Mouse (Mus musculus) stomach, postnatal 0 days (tissue): ENCODE data around the gene Gm11937. TPM values are rescaled to one million over a fixed set of nuclear protein-coding genes. Genes with fewer than 3 reads are reported as not detected.
A peak's percentile ranks its signal among the peaks of the same experiment; 100 is the strongest.
"Not testable (repeated sequence)": the region's sequence is repeated elsewhere in the genome, so short reads cannot be mapped to it uniquely, and the experiment has no call there.

Experiments used
- ATAC-seq: fragments of 200-750 bp; cut with Nextera tagmentation; 2 replicates; pipeline ENCODE4 v1.8.0; 2017; ENCODE audit not compliant: low FRiP score, low TSS enrichment
- DNase-seq: peaks from one replicate; pipeline ENCODE4 v3.0.0-alpha.2; 2016; ENCODE audit warnings: low spot score
- H3K27ac ChIP-seq: fragments of 300-500 bp; sonication (generic); replicated peaks from 2 replicates; pipeline ENCODE4 v1.5.1; 2014; ENCODE audit warnings: mild to moderate bottlenecking, control low read depth
- H3K27me3 ChIP-seq: fragments of 300-500 bp; sonication (generic); 2 replicates; pipeline ENCODE4 v1.6.1; 2014; ENCODE audit warnings: low read length; ENCODE audit not compliant: control insufficient read depth, insufficient read depth
- H3K36me3 ChIP-seq: fragments of 300-500 bp; sonication (generic); 2 replicates; pipeline ENCODE4 v1.6.1; 2014; ENCODE audit warnings: low read length, mixed read lengths; ENCODE audit not compliant: control insufficient read depth, insufficient read depth
- H3K4me1 ChIP-seq: fragments of 300-500 bp; sonication (generic); replicated peaks from 2 replicates; pipeline ENCODE4 v1.6.1; 2014; ENCODE audit warnings: antibody characterized with exemption; ENCODE audit not compliant: control insufficient read depth, insufficient read depth
- H3K4me2 ChIP-seq: fragments of 300-500 bp; sonication (generic); replicated peaks from 2 replicates; pipeline ENCODE4 v1.6.1; 2014; ENCODE audit warnings: low read depth, mild to moderate bottlenecking, control low read depth, moderate library complexity
- H3K4me3 ChIP-seq: fragments of 300-500 bp; sonication (generic); 2 replicates; pipeline ENCODE4 v1.5.1; 2014; ENCODE audit warnings: low read depth, low read length, control low read depth
- H3K9ac ChIP-seq: fragments of 300-500 bp; sonication (generic); 2 replicates; pipeline ENCODE4 v1.6.1; 2014; ENCODE audit warnings: mild to moderate bottlenecking, low read length, control low read depth, mixed read lengths
- H3K9me3 ChIP-seq: fragments of 300-500 bp; sonication (generic); 2 replicates; pipeline ENCODE4 v1.6.1; 2016; ENCODE audit warnings: low read length; ENCODE audit not compliant: control insufficient read depth
- CTCF ChIP-seq: IDR thresholded peaks from 2 replicates; pipeline ENCODE4 v1.5.1; 2016; ENCODE audit warnings: antibody characterized with exemption, low read depth, mild to moderate bottlenecking, moderate library complexity
- EP300 ChIP-seq: optimal IDR thresholded peaks from 2 replicates; pipeline ENCODE3; 2016; ENCODE audit warnings: antibody characterized with exemption
- WGBS: fragments of 180-500 bp; shearing (Covaris S2); extraction: QIAGEN DNeasy Blood & Tissue Kit; methylation state at CpG from one replicate; pipeline ENCODE4 v1.1.7; 2014; 5-methylcytosine and 5-hydroxymethylcytosine counted together
- polyA plus RNA-seq: library from polyadenylated mRNA; unstranded; fragments of >200 nt; fragmentation: Nextera tagmentation; extraction: Ambion mirVana; gene quantifications from 2 replicates; pipeline ENCODE4 v1.2.1, GENCODE M21; 2015

Gm11937 gene
- polyA plus RNA-seq, 1 experiment from 2014 or later, result not detected

GRCm38 (mm10) chr11:99630890-99631289 lies 20.9 kb upstream of the Gm11937 start:
- H3K9me3 ChIP-seq, result no peaks in the 10 kb centered on the region
- ATAC-seq (peak; percentile 77), DNase-seq (no peak)
- H3K4me2 ChIP-seq, result no peak overlapping the region
- no peak overlapping the region for H3K4me3 ChIP-seq
- no peak overlapping the region for H3K27ac ChIP-seq
- no peaks in the 10 kb centered on the region for H3K36me3 ChIP-seq
- no peak overlapping the region for H3K9ac ChIP-seq
- TF ChIP-seq CTCF (no peak), EP300 (no peak)
- no peaks in the 10 kb centered on the region for H3K4me1 ChIP-seq
- no peaks in the 10 kb centered on the region for H3K27me3 ChIP-seq
- 28% methylated on average over 3 of the region's 3 CpGs for WGBS

DNA sequence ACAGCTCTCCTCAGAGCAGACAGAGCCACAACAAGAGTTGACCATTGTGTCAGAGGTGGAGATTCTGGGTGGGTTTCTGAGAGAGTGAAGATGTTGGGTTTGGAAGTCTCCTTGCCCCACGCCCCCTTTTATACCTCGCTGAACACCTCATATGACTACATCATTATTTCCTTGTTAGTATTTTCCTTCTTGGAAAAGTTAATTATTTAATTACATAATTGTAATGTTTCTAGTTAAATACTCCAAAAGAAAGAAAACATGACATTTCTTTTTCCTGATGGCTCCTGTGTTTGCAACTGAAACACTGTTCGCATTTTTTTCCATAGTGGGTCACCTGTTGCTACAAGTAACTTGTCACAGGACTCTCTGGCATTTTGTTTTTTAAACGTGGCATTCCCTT lies 18.1 kb upstream of the Gm11937 start, which contains the start of gene Krtap4-1:
Gene Krtap4-1 (minus strand): TSS at position 101 of the 400 bp plus-strand sequence.
- 73% methylated on average over 4 of the region's 4 CpGs for WGBS
- no peaks in the 10 kb centered on the region for H3K9me3 ChIP-seq
- no peak within 1 kb of the TSS for H3K27ac ChIP-seq
- ATAC-seq (no peak), DNase-seq (no peak)
- H3K4me2 ChIP-seq, result no peak within 1 kb of the TSS
- TF ChIP-seq CTCF (no peak), EP300 (no peak)
- no peaks in the 10 kb centered on the region for H3K4me1 ChIP-seq
- no peak within 1 kb of the TSS for H3K4me3 ChIP-seq
- H3K36me3 ChIP-seq, result no peaks in the 10 kb centered on the region
- no peak within 1 kb of the TSS for H3K9ac ChIP-seq
- no peaks in the 10 kb centered on the region for H3K27me3 ChIP-seq

DNA sequence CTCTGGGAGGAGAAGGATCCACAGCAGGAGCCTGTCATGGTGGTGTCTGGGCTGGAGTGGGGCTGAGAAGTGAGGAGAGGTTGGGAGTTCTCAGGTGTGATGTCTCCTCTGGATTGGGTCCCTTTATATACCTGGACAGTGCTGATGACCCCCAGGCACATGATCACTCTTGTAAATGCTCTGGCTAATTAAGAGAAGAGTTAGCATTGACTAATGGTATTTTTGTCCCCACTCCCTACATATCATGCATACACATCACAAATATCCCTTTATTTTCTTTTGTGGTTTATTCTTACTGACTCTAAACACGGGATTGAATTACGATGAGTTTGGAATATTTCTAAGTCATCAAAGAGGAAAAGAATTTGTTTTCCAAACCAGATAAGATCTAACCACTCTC lies 10.3 kb upstream of the Gm11937 start, which contains the start of gene Gm11562:
Gene Gm11562 (minus strand): TSS at position 101 of the 400 bp plus-strand sequence.
- no peak for ATAC-seq
- Histone ChIP-seq H3K4me2 (no peak within 1 kb of the TSS), H3K36me3 (no peaks in the 10 kb centered on the region), H3K9ac (no peak within 1 kb of the TSS), H3K4me3 (no peak within 1 kb of the TSS), H3K27me3 (no peaks in the 10 kb centered on the region), H3K9me3 (no peaks in the 10 kb centered on the region), H3K4me1 (no peaks in the 10 kb centered on the region), H3K27ac (no peak within 1 kb of the TSS)
- DNase-seq, result no peak
- WGBS, result 64% methylated on average over 2 of the region's 2 CpGs
- no peak for TF ChIP-seq CTCF
- TF ChIP-seq EP300, result no peak

DNA sequence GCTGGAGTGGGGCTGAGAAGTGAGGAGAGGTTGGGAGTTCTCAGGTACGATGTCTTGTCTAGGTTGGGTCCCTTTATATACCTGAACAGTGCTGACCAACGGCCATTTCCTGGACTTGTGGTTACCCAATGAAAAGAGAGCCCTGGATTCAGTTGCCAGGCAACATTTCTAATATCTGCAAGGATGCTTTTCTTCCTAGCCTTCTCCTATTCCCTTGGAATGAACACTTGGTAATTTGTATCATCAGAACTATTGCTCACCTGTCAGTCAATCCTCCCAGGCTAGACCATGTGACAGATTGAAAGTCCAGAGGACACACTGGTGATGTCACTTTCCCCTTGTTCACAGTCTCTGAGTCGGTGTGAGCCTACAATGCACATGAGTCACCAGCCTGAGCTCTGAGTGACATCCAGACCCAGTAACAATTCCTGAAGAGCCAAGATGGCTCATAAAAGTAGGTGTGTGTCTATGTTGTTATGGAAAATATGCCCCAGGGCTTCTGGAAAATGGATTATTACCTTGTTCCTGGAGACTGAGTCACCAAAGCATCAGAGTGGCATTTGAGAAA lies 4.9 kb upstream of the Gm11937 start, which contains the start of gene Krtap2-4:
Gene Krtap2-4 (minus strand): TSS at position 51 of the 568 bp plus-strand sequence.
- Histone ChIP-seq H3K36me3 (no peaks in the 10 kb centered on the region), H3K4me2 (no peak within 1 kb of the TSS), H3K4me3 (no peak within 1 kb of the TSS), H3K9ac (no peak within 1 kb of the TSS), H3K9me3 (no peaks in the 10 kb centered on the region), H3K27ac (no peak within 1 kb of the TSS), H3K4me1 (no peaks in the 10 kb centered on the region), H3K27me3 (no peaks in the 10 kb centered on the region)
- WGBS, result 65% methylated on average over 3 of the region's 3 CpGs
- TF ChIP-seq EP300, result no peak
- no peak for TF ChIP-seq CTCF
- peak; percentile 90 for ATAC-seq
- no peak for DNase-seq

GRCm38 (mm10) chr11:99609126-99609525 lies 863 bp downstream of the Gm11937 start:
- H3K9ac ChIP-seq, result no peak overlapping the region
- TF ChIP-seq EP300 (no peak), CTCF (no peak)
- WGBS, result 50% methylated on average over 1 of the region's 1 CpGs

DNA sequence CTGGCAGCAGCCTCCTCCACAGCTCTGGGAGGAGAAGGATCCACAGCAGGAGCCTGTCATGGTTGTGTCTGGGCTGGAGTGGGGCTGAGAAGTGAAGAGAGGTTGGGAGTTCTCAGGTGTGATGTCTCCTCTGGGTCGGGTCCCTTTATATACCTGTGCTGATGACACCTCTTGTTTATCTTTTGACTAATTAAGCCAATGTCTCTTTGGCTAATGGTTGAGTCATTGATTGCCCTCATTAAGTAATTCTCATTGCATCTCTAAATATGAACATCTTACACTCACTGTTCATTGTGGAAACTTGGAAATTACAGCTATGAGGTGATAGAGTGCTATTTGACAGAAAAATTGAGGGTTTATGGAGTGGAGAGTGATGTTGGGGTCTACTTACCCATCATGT lies 6.8 kb downstream of the Gm11937 start, which contains the start of gene Gm11938:
Gene Gm11938 (minus strand): TSS at position 101 of the 400 bp plus-strand sequence.
- ATAC-seq, H3K4me1 ChIP-seq, H3K27me3 ChIP-seq, H3K9me3 ChIP-seq, DNase-seq, H3K27ac ChIP-seq, H3K9ac ChIP-seq, H3K4me2 ChIP-seq, H3K36me3 ChIP-seq, H3K4me3 ChIP-seq: not testable (repeated sequence)
- 53% methylated on average over 1 of the region's 1 CpGs for WGBS

More at GRCm38 (mm10) chr11:99609126-99609525, 863 bp downstream of the Gm11937 start:
- no peaks in the 10 kb centered on the region for H3K27me3 ChIP-seq
- H3K27ac ChIP-seq, result no peak overlapping the region
- H3K4me2 ChIP-seq, result no peak overlapping the region
- no peaks in the 10 kb centered on the region for H3K36me3 ChIP-seq
- no peak overlapping the region for H3K4me3 ChIP-seq
- ATAC-seq (no peak), DNase-seq (no peak)
- H3K9me3 ChIP-seq, result no peaks in the 10 kb centered on the region
- H3K4me1 ChIP-seq, result no peaks in the 10 kb centered on the region

DNA sequence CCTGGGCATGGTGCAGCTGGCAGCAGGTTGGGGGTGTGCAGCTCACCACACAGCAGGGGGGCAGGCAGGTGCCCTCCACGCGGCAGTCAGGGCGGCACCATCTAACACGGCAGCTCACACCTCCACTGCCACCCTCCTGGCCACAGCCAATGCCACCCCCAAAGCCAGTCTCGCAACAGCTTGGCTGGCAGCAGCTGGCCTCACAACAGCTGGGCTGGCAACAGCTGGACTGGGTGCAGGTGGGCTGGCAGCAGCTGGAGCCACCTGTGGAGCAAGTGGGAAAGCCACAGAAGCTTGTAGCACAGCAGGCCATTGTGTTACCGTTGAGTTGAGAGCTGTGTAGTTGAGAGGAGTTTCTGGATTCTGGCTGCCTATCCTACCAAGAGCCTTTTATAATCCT lies 12.2 kb downstream of the Gm11937 start, which contains the start of gene Krtap9-3:
Gene Krtap9-3 (minus strand): TSS at position 364 of the 400 bp plus-strand sequence.
- not testable (repeated sequence) for H3K36me3 ChIP-seq, H3K9ac ChIP-seq, H3K4me1 ChIP-seq, H3K27me3 ChIP-seq, H3K4me3 ChIP-seq, H3K9me3 ChIP-seq, DNase-seq, ATAC-seq, H3K4me2 ChIP-seq, H3K27ac ChIP-seq
- 63% methylated on average over 4 of the region's 6 CpGs for WGBS
